Mouse (Mus musculus) CH12.LX (cell line): ENCODE results near the gene Gm20388. TPM values are rescaled to one million over a fixed set of nuclear protein-coding genes. Genes with fewer than 3 reads are reported as not detected.

Experiments used
- DNase-seq: peaks from one replicate; pipeline ENCODE4 v3.0.0-alpha.2; 2013; ENCODE audit errors: extremely low read depth
- H3K27ac ChIP-seq: 2 replicates; pipeline ENCODE4 v1.5.1; 2012; ENCODE audit warnings: low read depth, mild to moderate bottlenecking, control low read depth, moderate library complexity; ENCODE audit not compliant: insufficient read depth
- H3K27me3 ChIP-seq: replicated peaks from 2 replicates; pipeline ENCODE3; 2012; ENCODE audit warnings: inconsistent platforms
- H3K36me3 ChIP-seq, 2 experiments: replicated peaks in 1 of 2; 2 replicates each; pipeline versions ENCODE3 to v1.6.1; 2012; ENCODE audit warnings: inconsistent platforms in 1 of 2, low read length in 1 of 2, mild to moderate bottlenecking in 1 of 2, mixed read lengths in 1 of 2, moderate library complexity in 1 of 2; ENCODE audit not compliant: control insufficient read depth in 1 of 2, insufficient read depth in 1 of 2
- H3K4me1 ChIP-seq, 2 experiments: 2 replicates each; pipeline ENCODE4 v1.6.1; 2012; ENCODE audit warnings: inconsistent platforms in 1 of 2, moderate library complexity in 1 of 2; ENCODE audit not compliant: insufficient read depth in 2 of 2, control insufficient read depth in 1 of 2
- H3K4me2 ChIP-seq: 2 replicates; pipeline ENCODE4 v1.6.1; 2012; ENCODE audit warnings: low read depth, mild to moderate bottlenecking, control low read depth; ENCODE audit not compliant: poor library complexity, insufficient read depth, severe bottlenecking
- H3K4me3 ChIP-seq, 3 experiments: fragments of 150-350 bp in 1 of 3; sonication (generic) in 1 of 3; replicated peaks in 1 of 3; 2 replicates each; pipeline versions ENCODE3 to v1.5.1; 2011 to 2012; ENCODE audit warnings: low read depth in 2 of 3, low read length in 2 of 3, mild to moderate bottlenecking in 2 of 3, moderate library complexity in 2 of 3, control low read depth in 1 of 3, improper control_type of control experiment in 1 of 3, inconsistent platforms in 1 of 3, mixed read lengths in 1 of 3; ENCODE audit not compliant: poor library complexity in 1 of 3
- H3K79me2 ChIP-seq: replicated peaks from 2 replicates; pipeline ENCODE4 v1.6.1; 2012; ENCODE audit warnings: mild to moderate bottlenecking, moderate library complexity; ENCODE audit not compliant: control insufficient read depth, poor library complexity, insufficient read depth, severe bottlenecking; ENCODE audit errors: extremely low read depth
- H3K9ac ChIP-seq: 2 replicates; pipeline ENCODE4 v1.6.1; 2012; ENCODE audit warnings: low read depth, mild to moderate bottlenecking, control low read depth, moderate library complexity; ENCODE audit not compliant: insufficient read depth
- H3K9me3 ChIP-seq: replicated peaks from 2 replicates; pipeline ENCODE3; 2012; ENCODE audit warnings: low read length, inconsistent platforms, mixed read lengths
- CHD1 ChIP-seq: IDR thresholded peaks from 2 replicates; pipeline ENCODE4 v1.6.1; 2012; ENCODE audit warnings: low read depth, low read length, improper control_type of control experiment, inconsistent platforms
- CHD2 ChIP-seq: IDR thresholded peaks from 2 replicates; pipeline ENCODE4 v1.6.1; 2011; ENCODE audit warnings: low read length, improper control_type of control experiment
- CTCF ChIP-seq, 2 experiments: IDR thresholded peaks in 1 of 2; conservative IDR thresholded peaks in 1 of 2; 2 replicates each; pipeline ENCODE4 v1.5.1; 2011 to 2012; ENCODE audit warnings: low read depth in 2 of 2, low read length in 2 of 2, improper control_type of control experiment in 1 of 2, inconsistent platforms in 1 of 2, mild to moderate bottlenecking in 1 of 2, moderate library complexity in 1 of 2
- E2F4 ChIP-seq: IDR thresholded peaks from 2 replicates; pipeline ENCODE4 v1.6.1; 2011; ENCODE audit warnings: low read depth, low read length, improper control_type of control experiment; ENCODE audit not compliant: insufficient replicate concordance
- ELF1 ChIP-seq: IDR thresholded peaks from 2 replicates; pipeline ENCODE4 v1.6.1; 2014; ENCODE audit warnings: low read depth, mild to moderate bottlenecking, inconsistent platforms, low read length, improper control_type of control experiment
- EP300 ChIP-seq: IDR thresholded peaks from 2 replicates; pipeline ENCODE4 v1.6.1; 2011; ENCODE audit warnings: low read length, improper control_type of control experiment
- ETS1 ChIP-seq: conservative IDR thresholded peaks from 2 replicates; pipeline ENCODE4 v1.6.1; 2012; ENCODE audit warnings: low read depth, mild to moderate bottlenecking, inconsistent platforms, low read length, improper control_type of control experiment, moderate library complexity
- GABPA ChIP-seq: IDR thresholded peaks from 2 replicates; pipeline ENCODE4 v1.6.1; 2012; ENCODE audit warnings: low read depth, low read length, improper control_type of control experiment, inconsistent platforms; ENCODE audit not compliant: insufficient replicate concordance
- HCFC1 ChIP-seq: IDR thresholded peaks from 2 replicates; pipeline ENCODE4 v1.6.1; 2012; ENCODE audit warnings: low read depth, mild to moderate bottlenecking, inconsistent platforms, low read length, improper control_type of control experiment
- IRF4 ChIP-seq: IDR thresholded peaks from 2 replicates; pipeline ENCODE4 v1.6.1; 2014; ENCODE audit warnings: low read depth, mild to moderate bottlenecking, inconsistent platforms, low read length, improper control_type of control experiment
- JUN ChIP-seq: IDR thresholded peaks from 2 replicates; pipeline ENCODE4 v1.6.1; 2011; ENCODE audit warnings: low read depth, mild to moderate bottlenecking, low read length, improper control_type of control experiment, moderate library complexity; ENCODE audit not compliant: insufficient read depth
- KAT2A ChIP-seq: IDR thresholded peaks from 2 replicates; pipeline ENCODE4 v1.6.1; 2012; ENCODE audit warnings: low read length, improper control_type of control experiment, inconsistent platforms; ENCODE audit not compliant: insufficient replicate concordance
- MAX ChIP-seq: IDR thresholded peaks from 2 replicates; pipeline ENCODE4 v1.6.1; 2011; ENCODE audit warnings: low read length, improper control_type of control experiment
- MAZ ChIP-seq: IDR thresholded peaks from 2 replicates; pipeline ENCODE4 v1.6.1; 2012; ENCODE audit warnings: low read depth, mild to moderate bottlenecking, inconsistent platforms, low read length, improper control_type of control experiment, moderate library complexity
- MEF2A ChIP-seq: IDR thresholded peaks from 2 replicates; pipeline ENCODE4 v1.6.1; 2014; ENCODE audit warnings: low read depth, mild to moderate bottlenecking, inconsistent platforms, low read length, improper control_type of control experiment, borderline replicate concordance
- NELFE ChIP-seq: IDR thresholded peaks from 2 replicates; pipeline ENCODE4 v1.6.1; 2011; ENCODE audit warnings: low read depth, low read length, improper control_type of control experiment
- PAX5 ChIP-seq: IDR thresholded peaks from 2 replicates; pipeline ENCODE4 v1.6.1; 2012; ENCODE audit warnings: low read length, inconsistent platforms, mixed read lengths
- POLR2A ChIP-seq: IDR thresholded peaks from 2 replicates; pipeline ENCODE4 v1.6.1; 2011; ENCODE audit warnings: low read depth, mild to moderate bottlenecking, improper control_type of control experiment, low read length
- RAD21 ChIP-seq: IDR thresholded peaks from 2 replicates; pipeline ENCODE4 v1.6.1; 2011; ENCODE audit warnings: low read depth, mild to moderate bottlenecking, low read length, improper control_type of control experiment, moderate library complexity
- TBP ChIP-seq: conservative IDR thresholded peaks from 2 replicates; pipeline ENCODE4 v1.6.1; 2011; ENCODE audit warnings: low read depth, low read length, improper control_type of control experiment
- UBTF ChIP-seq: IDR thresholded peaks from 2 replicates; pipeline ENCODE4 v1.6.1; 2012; ENCODE audit warnings: low read depth, mild to moderate bottlenecking, inconsistent platforms, low read length, improper control_type of control experiment, moderate library complexity
- USF1 ChIP-seq: IDR thresholded peaks from 2 replicates; pipeline ENCODE4 v1.6.1; 2014; ENCODE audit warnings: low read depth, mild to moderate bottlenecking, inconsistent platforms, low read length, improper control_type of control experiment
- ZC3H11A ChIP-seq: IDR thresholded peaks from 2 replicates; pipeline ENCODE4 v1.6.1; 2012; ENCODE audit warnings: low read depth, mild to moderate bottlenecking, inconsistent platforms, low read length, improper control_type of control experiment
- ZKSCAN1 ChIP-seq: IDR thresholded peaks from 2 replicates; pipeline ENCODE4 v1.6.1; 2012; ENCODE audit warnings: low read depth, inconsistent platforms, low read length, improper control_type of control experiment, borderline replicate concordance
- ZNF384 ChIP-seq: IDR thresholded peaks from 2 replicates; pipeline ENCODE4 v1.6.1; 2012; ENCODE audit warnings: low read depth, low read length, improper control_type of control experiment, inconsistent platforms
- dilution Hi-C: fragments of 300-500 bp; cut with MboI; formaldehyde crosslinking; loops from 2 replicates; pipeline ENCODE4 v1.14.3; 2020; ENCODE audit warnings: low sequenced_read_pairs; ENCODE audit not compliant: extremely low pct_unique_long_range_greater_than_20kb, extremely low pct_ligation_motif_present
- in situ Hi-C: fragments of 300-500 bp; cut with MboI; formaldehyde crosslinking; loops from 3 replicates; pipeline ENCODE4 v1.14.3; 2019; ENCODE audit warnings: low sequenced_read_pairs, low pct_ligation_motif_present, low pct_unique_long_range_greater_than_20kb, mixed read lengths
- polyA plus RNA-seq: library from polyadenylated mRNA; unstranded; fragments of >175 nt; gene quantifications from 2 replicates; pipeline ENCODE4 v1.2.1, GENCODE M21; 2012; ENCODE audit warnings: low read depth; ENCODE audit not compliant: insufficient read length
- total RNA-seq, 2 experiments: library from RNA; depleted of rRNA; stranded (reverse); fragments of 300-350 nt in 1 of 2; fragments of >200 nt in 1 of 2; gene quantifications; 2 replicates each; pipeline ENCODE4 v1.2.3; 2012 to 2014

Gene Gm20388
- total and polyA plus RNA-seq, 3 experiments: 14.8 to 26.3 (median 22.2) TPM

DNA sequence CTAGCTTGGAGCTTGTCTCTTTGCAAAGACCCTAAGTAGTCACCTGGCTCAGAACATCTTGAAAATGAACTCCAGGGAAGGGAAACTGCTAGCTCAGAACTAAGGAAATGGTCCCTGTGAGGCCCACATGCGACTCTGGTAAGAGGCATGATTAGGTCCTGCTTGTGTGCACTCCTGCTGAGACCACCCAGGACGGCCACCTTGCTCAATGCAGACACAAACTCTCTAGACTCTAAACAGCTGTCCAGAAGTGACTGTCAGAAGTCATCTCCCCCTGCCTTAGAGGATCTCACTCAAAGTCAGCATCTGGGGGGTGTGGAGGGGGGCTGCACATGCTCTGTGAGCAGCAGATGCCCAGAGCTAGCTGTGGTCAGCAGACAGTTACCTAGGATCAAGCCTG is 1093.0 kb downstream of the Gm20388 start:
- Histone ChIP-seq H3K9ac (no peak overlapping the region), H3K27me3 (peaks cover 72% of the 10 kb centered on the region), H3K27ac (no peak overlapping the region), H3K4me3 (no peak overlapping the region), H3K36me3 (no peaks in the 10 kb centered on the region), H3K4me2 (no peak overlapping the region), H3K4me1 (peaks cover 0 to 5% of the 10 kb centered on the region in 2 experiments; a peak in 2 of 4 replicates), H3K9me3 (no peaks in the 10 kb centered on the region), H3K79me2 (no peaks in the 10 kb centered on the region)
- no peak for TF ChIP-seq CTCF (conservative IDR thresholded peaks at IDR 0.05 in 1 of 2, IDR thresholded peaks at IDR 0.05 in 1 of 2; ENCODE audit: low read depth in 2 of 2, low read length in 2 of 2)
- TF ChIP-seq PAX5: no peak
- no peak for TF ChIP-seq MAZ
- no peak for TF ChIP-seq RAD21
- no peak for TF ChIP-seq E2F4
- TF ChIP-seq JUN: no peak
- TF ChIP-seq ZC3H11A: no peak
- no peak for TF ChIP-seq EP300
- TF ChIP-seq NELFE: no peak
- TF ChIP-seq USF1: no peak
- TF ChIP-seq KAT2A: no peak
- no peak for TF ChIP-seq HCFC1
- no peak for TF ChIP-seq CHD1
- no peak for TF ChIP-seq ELF1
- no peak for TF ChIP-seq ETS1
- TF ChIP-seq MAX: no peak
- in situ Hi-C loops: no loop called here
- dilution Hi-C loops: no loop called here
- no peak for DNase-seq

DNA sequence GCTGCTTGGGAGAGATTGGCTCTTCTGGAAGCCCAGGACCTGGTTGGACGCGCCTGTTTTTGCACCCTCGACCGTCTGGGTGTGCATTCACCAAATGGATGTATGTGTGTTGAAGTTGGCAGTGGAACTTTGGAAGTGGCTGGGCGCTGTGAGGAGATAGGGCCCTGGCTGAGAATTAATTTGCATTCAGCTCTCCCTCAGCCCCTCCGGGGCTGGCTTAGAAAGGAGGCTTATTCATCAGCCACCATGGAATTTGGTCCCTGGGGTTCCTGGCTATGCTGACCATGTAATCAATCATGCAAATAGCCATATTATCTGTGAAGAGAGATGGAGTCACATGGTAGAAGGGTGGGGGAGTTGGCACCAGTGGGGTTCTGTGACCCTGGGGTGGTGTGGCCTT is 1102.7 kb downstream of the Gm20388 start:
- dilution Hi-C loops: no loop called here
- H3K9ac ChIP-seq: no peak overlapping the region
- no peaks in the 10 kb centered on the region for H3K79me2 ChIP-seq
- TF ChIP-seq TBP: no peak
- TF ChIP-seq IRF4: no peak
- no peak for TF ChIP-seq ZKSCAN1
- TF ChIP-seq CHD2: no peak
- TF ChIP-seq GABPA: no peak
- no peak for TF ChIP-seq ZNF384
- no peak for TF ChIP-seq RAD21
- no peak for TF ChIP-seq MAZ
- no peak for TF ChIP-seq UBTF
- TF ChIP-seq EP300: no peak
- TF ChIP-seq POLR2A: no peak
- no peak for TF ChIP-seq MEF2A
- TF ChIP-seq CHD1: no peak
- TF ChIP-seq ETS1: no peak
- TF ChIP-seq CTCF (conservative IDR thresholded peaks at IDR 0.05 in 1 of 2, IDR thresholded peaks at IDR 0.05 in 1 of 2; ENCODE audit: low read depth in 2 of 2, low read length in 2 of 2): no peak
- TF ChIP-seq, all 38 proteins: peak for 0
- Histone ChIP-seq H3K4me2 (no peak overlapping the region), H3K27me3 (peaks cover 94% of the 10 kb centered on the region), H3K4me1 (no peaks in the 10 kb centered on the region; a peak in 1 of 4 replicates), H3K9me3 (no peaks in the 10 kb centered on the region), H3K36me3 (no peaks in the 10 kb centered on the region), H3K4me3 (no peak overlapping the region), H3K27ac (no peak overlapping the region)
- in situ Hi-C loops: no loop called here
- no peak for DNase-seq
